Mouse (Mus musculus) layer of hippocampus, postnatal 36 days (tissue): ENCODE data around the gene Stxbp1. TPM values are rescaled to one million over a fixed set of nuclear protein-coding genes. Genes with fewer than 3 reads are reported as not detected.
A peak's percentile ranks its signal among the peaks of the same experiment; 100 is the strongest.

Experiments
- DNase-seq, 2 experiments: peaks; one replicate each; pipeline ENCODE4 v3.0.0; 2022
- total RNA-seq, 2 experiments: library from RNA; stranded (reverse); gene quantifications; 2 replicates each; pipeline ENCODE4 v1.2.3; 2021

Stxbp1 gene
- 100 to 1,000 TPM; 561 to 604 TPM for total RNA-seq

GRCm38 (mm10) chr2:32846805-32847467 is at the start of gene Stxbp1:
TSS of gene Stxbp1 (minus strand) at chr2:32847245.
- DNase-seq, result peak; percentile 83 to 87

DNA sequence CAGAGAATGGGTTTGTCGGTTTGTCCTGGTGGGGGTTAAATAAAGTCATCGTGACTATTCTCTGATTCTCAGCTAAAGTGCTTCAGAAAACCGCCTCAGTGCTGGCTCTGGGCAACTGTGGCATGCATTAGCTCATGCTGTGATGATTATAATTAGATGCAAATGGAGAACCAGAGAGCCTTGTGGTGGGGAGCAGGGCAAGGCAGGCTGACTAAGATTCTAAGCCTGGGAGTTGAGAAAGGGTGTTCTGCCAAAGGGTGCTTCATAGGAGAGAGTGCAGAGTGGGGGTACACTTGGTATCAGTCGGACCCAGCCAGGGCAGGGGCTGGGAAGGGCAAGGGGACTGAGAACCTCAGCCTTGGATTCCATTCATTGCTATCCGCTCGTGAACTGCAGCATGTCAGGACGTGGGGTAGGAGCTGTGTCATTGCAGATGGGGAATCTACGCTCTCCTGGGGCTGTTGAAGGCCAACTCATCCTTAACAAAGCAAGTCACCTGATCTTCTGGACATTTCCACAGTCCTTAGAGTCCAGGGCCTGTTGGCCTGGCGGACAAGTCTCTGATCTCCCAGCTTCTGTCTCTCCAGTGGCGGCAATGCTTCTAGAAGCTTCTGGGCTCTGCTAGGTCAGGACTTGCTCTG is 49.6 kb upstream of the Stxbp1 start:
- DNase-seq, result no peak

GRCm38 (mm10) chr2:32895606-32896106 is 48.6 kb upstream of the Stxbp1 start:
- DNase-seq, result no peak

GRCm38 (mm10) chr2:32894097-32894496 is 47.1 kb upstream of the Stxbp1 start:
- DNase-seq, result no peak

- no peak for DNase-seq
Measured at GRCm38 (mm10) chr2:32892490-32892889, 45.4 kb upstream of the Stxbp1 start.

- no peak for DNase-seq
Measured at GRCm38 (mm10) chr2:32891278-32891677, 44.2 kb upstream of the Stxbp1 start.

DNA sequence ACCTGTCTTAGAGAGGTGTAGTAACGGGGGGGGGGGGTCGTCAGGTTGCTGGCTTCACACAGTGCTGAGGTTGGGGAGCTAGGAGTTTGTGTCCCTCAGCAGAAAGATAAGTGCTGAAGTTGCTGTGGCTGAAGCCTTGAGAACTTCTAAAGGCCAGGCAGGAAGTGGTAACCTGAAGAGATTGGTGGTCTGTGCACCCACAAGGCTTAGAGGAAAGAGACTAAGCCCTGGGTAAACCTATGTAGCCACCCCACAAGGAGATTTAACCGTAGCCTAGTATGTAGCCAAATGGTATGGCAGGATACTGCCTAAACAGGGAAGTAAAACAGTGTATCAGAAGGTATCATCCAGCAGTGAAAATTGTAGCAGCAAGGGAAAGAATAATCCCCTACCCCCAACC is 43.2 kb upstream of the Stxbp1 start:
- DNase-seq, result no peak

GRCm38 (mm10) chr2:32888551-32888950 is 41.5 kb upstream of the Stxbp1 start:
- no peak for DNase-seq

DNA sequence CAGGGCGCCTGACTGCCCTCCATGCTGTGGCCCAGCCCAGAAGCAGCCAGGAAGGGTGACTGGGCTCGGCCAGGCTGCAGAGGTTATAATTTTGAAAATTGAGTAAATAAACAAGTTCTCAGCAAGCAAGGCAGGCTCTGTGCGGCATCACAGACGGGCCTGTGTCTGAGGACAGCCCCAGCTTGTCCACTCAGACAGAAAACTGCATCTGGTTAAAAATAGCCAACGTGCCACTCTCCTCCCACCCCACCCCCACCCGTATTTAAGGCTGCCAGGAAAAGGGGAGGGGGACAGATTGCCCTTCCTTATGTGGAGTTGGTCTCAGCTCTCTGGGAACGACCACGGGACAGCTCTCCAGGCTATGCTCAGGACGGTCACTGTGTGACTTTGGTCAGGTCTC is 41.0 kb upstream of the Stxbp1 start:
- DNase-seq, result no peak

GRCm38 (mm10) chr2:32884745-32885144 is 37.7 kb upstream of the Stxbp1 start:
- no peak for DNase-seq

DNA sequence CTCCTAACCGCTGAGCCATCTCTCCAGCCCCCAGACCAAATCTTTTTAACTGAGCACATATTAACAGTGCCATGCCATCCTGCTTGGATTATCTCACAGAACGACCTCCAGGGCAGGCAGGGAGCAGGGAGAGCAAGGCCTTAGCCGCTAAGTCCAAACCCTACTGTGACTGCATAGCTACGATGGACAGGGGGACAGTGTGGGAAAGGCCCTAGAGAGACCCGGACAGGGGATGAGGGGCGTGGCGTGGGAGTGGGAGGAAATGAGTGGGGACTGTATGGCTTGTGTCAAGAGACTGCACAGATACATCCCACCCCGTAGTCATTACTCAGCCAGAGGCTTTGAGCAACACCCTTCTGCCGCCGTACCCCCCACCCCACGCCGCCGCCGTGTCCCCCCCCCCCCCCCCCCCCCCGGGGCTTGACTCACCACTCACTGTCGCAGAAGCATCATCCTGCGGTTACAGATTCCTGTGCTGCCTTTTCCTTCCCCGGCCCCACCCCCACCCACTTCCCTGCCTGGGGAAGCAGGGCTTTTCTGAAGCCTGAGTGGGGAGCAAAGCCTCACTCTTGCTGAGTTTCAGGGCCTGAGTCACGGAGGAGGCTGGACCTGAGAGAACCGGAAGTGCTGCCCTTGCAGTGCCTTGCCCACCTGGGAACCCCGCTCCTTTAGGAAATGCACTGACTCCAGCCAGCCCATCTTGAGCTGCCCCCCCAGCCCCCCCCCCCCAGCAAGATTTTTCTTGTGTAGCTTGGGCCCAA is 35.4 kb upstream of the Stxbp1 start:
- no peak for DNase-seq

GRCm38 (mm10) chr2:32881723-32882122 is 34.7 kb upstream of the Stxbp1 start:
- DNase-seq, result no peak

GRCm38 (mm10) chr2:32881054-32881453 is 34.0 kb upstream of the Stxbp1 start:
- no peak for DNase-seq

GRCm38 (mm10) chr2:32879593-32879992 is 32.5 kb upstream of the Stxbp1 start:
- DNase-seq, result no peak

DNA sequence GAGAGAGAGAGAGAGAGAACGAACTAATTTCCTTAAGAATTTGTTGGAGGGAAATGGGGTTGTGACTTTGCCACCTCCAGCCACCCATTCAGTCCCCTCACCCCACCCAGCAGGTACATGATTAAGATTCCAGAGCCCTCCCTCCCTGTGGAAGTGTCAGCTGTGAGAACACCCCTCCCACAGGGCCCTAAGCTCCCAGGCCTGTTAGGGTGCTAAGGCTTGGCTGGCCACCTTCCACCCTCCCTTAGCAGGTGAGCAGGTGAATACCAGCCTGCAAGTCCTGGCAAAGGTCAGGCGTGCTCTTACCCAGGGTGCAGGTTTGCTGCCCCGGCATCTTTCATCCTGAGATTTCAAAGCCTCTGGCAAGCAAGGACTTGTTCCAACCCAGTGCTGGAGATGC is 31.4 kb upstream of the Stxbp1 start:
- no peak for DNase-seq

DNA sequence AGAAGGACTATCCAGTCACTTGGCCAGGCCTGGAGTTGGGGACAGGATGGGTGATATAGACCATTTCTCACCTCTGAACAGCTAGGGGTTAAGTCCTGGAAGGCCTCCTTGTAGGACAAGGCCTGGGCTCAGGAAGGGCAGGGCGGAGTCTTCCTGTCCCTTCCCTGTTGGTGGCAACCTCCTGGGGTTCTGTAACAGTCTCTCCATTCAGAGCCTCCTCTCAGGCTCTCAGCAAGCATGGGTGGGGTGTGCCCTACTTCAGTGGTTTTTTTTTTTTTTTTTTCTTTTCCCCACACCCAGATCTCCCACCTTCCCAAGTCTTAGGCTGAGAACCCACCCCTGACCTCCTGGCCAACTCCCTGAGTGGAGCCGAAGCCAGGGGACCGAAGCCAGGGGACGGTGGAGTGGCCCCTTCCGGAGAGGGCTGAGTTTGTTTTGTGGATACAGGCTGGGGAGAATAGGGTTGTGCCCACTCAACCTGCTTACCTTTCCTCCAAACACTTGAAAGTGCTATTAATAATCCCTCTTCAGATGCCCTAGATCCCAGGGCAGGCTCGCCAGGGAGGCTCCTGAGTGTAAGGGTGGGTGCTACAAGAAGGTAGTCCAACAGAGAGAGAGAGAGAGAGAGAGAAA is 30.8 kb upstream of the Stxbp1 start:
- DNase-seq, result no peak

DNA sequence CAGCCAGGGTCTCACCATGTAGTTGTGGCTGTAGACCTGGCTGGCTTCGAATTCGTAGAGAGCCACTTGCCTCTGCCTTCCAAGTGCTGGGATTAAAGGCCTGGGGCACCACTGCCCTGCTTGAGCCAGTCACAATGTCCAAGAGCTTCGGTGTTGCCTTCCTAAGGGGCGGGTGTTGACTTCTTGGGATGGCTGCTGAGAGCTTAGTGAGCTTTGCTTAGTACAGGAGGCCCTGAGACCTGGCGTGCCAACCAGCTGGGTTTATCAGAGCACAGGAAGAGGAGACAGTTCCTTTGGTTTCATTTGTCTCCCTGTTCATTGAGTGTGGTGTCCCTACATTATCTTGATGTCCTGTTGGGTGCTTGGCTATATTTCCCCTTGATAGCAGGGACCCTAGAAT is 30.3 kb upstream of the Stxbp1 start:
- DNase-seq, result no peak

GRCm38 (mm10) chr2:32876490-32877302 is 29.7 kb upstream of the Stxbp1 start:
- DNase-seq, result no peak

- DNase-seq, result peak; percentile 59 to 62
Measured at GRCm38 (mm10) chr2:32875675-32876489, 28.8 kb upstream of the Stxbp1 start, which contains the start of gene Fam129b. TSS of gene Fam129b (plus strand) at chr2:32876114.

DNA sequence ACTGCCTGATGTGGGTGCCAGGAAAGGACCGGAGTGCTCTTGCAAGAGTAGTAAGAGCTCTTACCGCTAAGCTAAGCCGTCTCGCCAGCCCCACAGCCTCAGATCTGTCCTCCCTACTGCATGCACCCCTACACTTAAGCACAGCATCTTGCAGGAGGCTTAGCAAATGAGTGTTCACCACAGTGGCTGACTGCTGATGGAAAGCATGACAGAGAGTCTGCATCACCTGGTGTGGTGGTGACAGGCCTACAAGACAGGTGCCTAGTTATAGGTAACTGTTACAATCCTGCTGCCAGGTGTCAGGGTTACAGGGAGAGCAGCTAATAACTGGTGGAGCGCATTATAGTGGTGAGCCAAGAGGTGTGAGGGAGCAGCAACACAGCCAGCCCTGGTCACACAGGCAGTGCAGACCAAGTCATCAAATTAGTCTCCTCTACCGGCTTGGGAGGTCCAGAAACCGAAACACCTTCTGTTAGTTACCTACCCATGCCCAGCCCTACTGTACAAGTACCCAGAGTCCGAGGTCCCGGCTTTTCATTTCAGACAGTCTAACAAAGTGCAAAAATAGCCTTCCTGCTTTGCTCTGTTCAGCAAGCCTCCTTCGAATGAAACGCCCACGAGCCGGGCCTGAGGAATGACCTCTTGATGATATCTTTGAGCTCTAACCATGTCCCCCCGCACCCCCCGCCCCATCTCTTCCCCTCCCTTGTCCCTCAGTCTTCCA is 28.1 kb upstream of the Stxbp1 start:
- DNase-seq, result no peak
